Mouse (Mus musculus) cerebellum, adult 2 months (tissue): Measurements from ENCODE around the gene Chchd6.
A peak's percentile ranks its signal among the peaks of the same experiment; 100 is the strongest.

ENCODE experiments used
- CTCF ChIP-seq: fragments of 200-500 bp; IDR thresholded peaks from 2 replicates; pipeline ENCODE4 v1.5.1; 2011; ENCODE audit warnings: low read depth, mild to moderate bottlenecking, control low read depth, low read length, moderate library complexity, borderline replicate concordance; ENCODE audit not compliant: insufficient read depth
- POLR2A ChIP-seq: fragments of 200-500 bp; IDR thresholded peaks from 2 replicates; pipeline ENCODE4 v1.6.1; 2011; ENCODE audit warnings: low read length, control low read depth, borderline replicate concordance; ENCODE audit not compliant: insufficient read depth

- TF ChIP-seq CTCF (peak; percentile 0; the same call in 1 of the 2 replicates), POLR2A (no peak)
Observed at GRCm38 (mm10) chr6:89341981-89342380, 253.5 kb downstream of the Chchd6 start.
